Mouse (Mus musculus) myocyte (in vitro differentiated cells): ENCODE data around the gene Lmod1.

ENCODE experiments used
- MAX ChIP-seq: IDR thresholded peaks from one replicate; pipeline ENCODE4 v1.6.1; 2011; ENCODE audit warnings: low read depth, mild to moderate bottlenecking, control low read depth
- MYOD1 ChIP-seq, 3 experiments: IDR thresholded peaks; one replicate each; pipeline ENCODE4 v1.6.1; 2011; ENCODE audit warnings: control low read depth in 2 of 3, low read depth in 2 of 3, mild to moderate bottlenecking in 2 of 3, moderate library complexity in 1 of 3; ENCODE audit not compliant: insufficient read length in 2 of 3, control insufficient read depth in 1 of 3
- MYOG ChIP-seq, 3 experiments: IDR thresholded peaks; one replicate each; pipeline ENCODE4 v1.6.1; 2011; ENCODE audit warnings: control low read depth in 2 of 3, low read depth in 2 of 3, mild to moderate bottlenecking in 2 of 3; ENCODE audit not compliant: insufficient read length in 2 of 3, control insufficient read depth in 1 of 3, insufficient read depth in 1 of 3
- POLR2A ChIP-seq: IDR thresholded peaks from one replicate; pipeline ENCODE4 v1.6.1; 2011; ENCODE audit warnings: low read depth, mild to moderate bottlenecking, control low read depth, moderate library complexity; ENCODE audit not compliant: insufficient read length
- POLR2AphosphoS2 ChIP-seq: IDR thresholded peaks from one replicate; pipeline ENCODE4 v1.6.1; 2011; ENCODE audit warnings: low read depth, control low read depth; ENCODE audit not compliant: insufficient read length
- REST ChIP-seq: IDR thresholded peaks from one replicate; pipeline ENCODE4 v1.6.1; 2011; ENCODE audit warnings: mild to moderate bottlenecking, control low read depth, moderate library complexity; ENCODE audit not compliant: insufficient read depth, insufficient read length
- SRF ChIP-seq: IDR thresholded peaks from one replicate; pipeline ENCODE4 v1.6.1; 2011; ENCODE audit warnings: low read depth; ENCODE audit not compliant: control insufficient read depth, insufficient read length
- TCF12 ChIP-seq: IDR thresholded peaks from one replicate; pipeline ENCODE4 v1.6.1; 2011; ENCODE audit warnings: mild to moderate bottlenecking, control low read depth; ENCODE audit not compliant: poor library complexity, insufficient read depth, severe bottlenecking
- USF1 ChIP-seq: IDR thresholded peaks from one replicate; pipeline ENCODE4 v1.6.1; 2011; ENCODE audit warnings: low read depth, mild to moderate bottlenecking, control low read depth, moderate library complexity

DNA sequence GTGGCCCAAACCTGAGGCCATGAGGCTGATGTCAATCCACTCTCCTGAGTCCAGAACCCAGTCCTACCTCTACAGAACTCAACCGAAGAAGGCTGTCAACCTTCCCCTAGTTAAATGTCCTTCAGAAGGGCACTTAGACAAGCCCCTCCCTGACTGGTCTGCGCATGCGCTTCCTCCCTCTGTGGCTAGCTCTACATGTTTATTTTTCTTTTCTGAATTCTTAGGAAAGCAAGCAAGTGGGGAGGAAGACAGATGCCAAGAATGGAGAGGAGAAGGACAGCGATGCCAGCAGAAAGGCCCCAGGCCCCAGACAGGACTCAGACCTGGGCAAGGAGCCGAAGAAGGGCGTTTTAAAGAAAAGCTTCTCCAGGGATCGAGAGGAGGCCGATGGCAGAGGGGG, 38.8 kb downstream of the Lmod1 start:
- TF ChIP-seq POLR2A (no peak), TCF12 (no peak), USF1 (no peak), MAX (no peak), SRF (no peak), POLR2AphosphoS2 (no peak), REST (no peak), MYOD1 (IDR thresholded peaks at IDR 0.05; ENCODE audit: control insufficient read depth in 1 of 3, insufficient read length in 2 of 3, low read depth in 2 of 3) (no peak), MYOG (IDR thresholded peaks at IDR 0.05; ENCODE audit: control insufficient read depth in 1 of 3, insufficient read depth in 1 of 3, insufficient read length in 2 of 3, low read depth in 2 of 3) (no peak)
